Mouse (Mus musculus) activated CD4-positive, CD25-positive, alpha-beta regulatory T cell, adult 4 months (primary cell): ENCODE measurements around the gene Olfr1469. TPM values are rescaled to one million over a fixed set of nuclear protein-coding genes. Genes with fewer than 3 reads are reported as not detected.
"Not testable (repeated sequence)": the region's sequence is repeated elsewhere in the genome, so short reads cannot be mapped to it uniquely, and the experiment has no call there.

Experiments
- ATAC-seq: one replicate; pipeline ENCODE4 v1.8.0; 2017
- polyA plus RNA-seq, 2 experiments: library from polyadenylated mRNA; unstranded; fragments of 100-300 nt; shearing (Covaris generic); gene quantifications; one replicate each; pipeline ENCODE4 v1.2.1; 2017

Olfr1469 gene
- polyA plus RNA-seq = under 1 TPM in 1 of 2 experiments, not detected in 1; 0.61 TPM

DNA sequence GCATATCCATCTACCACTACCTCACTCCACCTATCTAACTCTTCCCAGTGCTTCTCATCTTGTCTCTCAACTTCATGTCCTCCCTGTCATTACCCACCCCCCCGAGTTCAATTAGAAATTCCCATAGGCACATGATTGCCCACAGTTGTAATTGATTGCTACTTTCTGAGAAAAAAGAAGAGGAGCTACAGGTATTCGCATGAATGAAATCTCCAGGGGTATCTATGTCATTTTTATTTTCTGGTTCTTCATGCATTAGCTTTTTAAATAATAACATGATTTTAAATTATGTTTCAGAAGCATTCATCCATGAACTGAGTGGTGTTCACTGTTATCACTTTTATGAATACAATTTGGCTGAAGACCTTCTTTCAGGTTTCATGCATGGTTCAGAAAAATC, at the start of gene Olfr1469:
Olfr1469 (plus strand) TSS at position 301 of the 400 bp plus-strand sequence.
- no peak for ATAC-seq

GRCm38 (mm10) chr19:13361936-13362335, 45.7 kb upstream of the Olfr1469 start, which contains the start of gene Olfr1467:
Gene Olfr1467 (plus strand): TSS chr19:13362236.
- no peak for ATAC-seq

- not testable (repeated sequence) for ATAC-seq
Observed at GRCm38 (mm10) chr19:13443109-13443508, 35.5 kb downstream of the Olfr1469 start, which contains the start of gene Olfr1471. Gene Olfr1471 (plus strand): TSS chr19:13443409.

GRCm38 (mm10) chr19:13455986-13456385, 48.3 kb downstream of the Olfr1469 start, which contains the start of gene Olfr1472:
Gene Olfr1472 (minus strand): TSS chr19:13456086.
- ATAC-seq = no peak

Other genes starting within 250 kb of the Olfr1469 start
- not detected for gene Olfr1461, start 244.8 kb upstream of the Olfr1469 start, polyA plus RNA-seq
- gene Olfr1462, start 222.1 kb upstream of the Olfr1469 start, polyA plus RNA-seq = under 1 TPM in 1 of 2 experiments, not detected in 1; 0.09 TPM
- gene Olfr1463, start 176.5 kb upstream of the Olfr1469 start, polyA plus RNA-seq = not detected
- gene Olfr1465, start 92.3 kb upstream of the Olfr1469 start, polyA plus RNA-seq = not detected
- not detected for gene Olfr1466, start 69.0 kb upstream of the Olfr1469 start, polyA plus RNA-seq
- gene Olfr1467, start 45.6 kb upstream of the Olfr1469 start, polyA plus RNA-seq = not detected
- not detected for gene Olfr1471, start 35.6 kb downstream of the Olfr1469 start, polyA plus RNA-seq
- under 1 TPM in 1 of 2 experiments, not detected in 1; 0.36 TPM for gene Olfr1472, start 48.2 kb downstream of the Olfr1469 start, polyA plus RNA-seq
- not detected for gene Olfr1474, start 61.7 kb downstream of the Olfr1469 start, polyA plus RNA-seq
- gene Olfr1475, start 72.3 kb downstream of the Olfr1469 start, polyA plus RNA-seq = not detected
- under 1 TPM in 1 of 2 experiments, not detected in 1; 0.11 TPM for gene Olfr1477, start 92.7 kb downstream of the Olfr1469 start, polyA plus RNA-seq
- not detected for gene Olfr1480, start 120.1 kb downstream of the Olfr1469 start, polyA plus RNA-seq
- gene Olfr1484, start 175.7 kb downstream of the Olfr1469 start, polyA plus RNA-seq = not detected
- not detected for gene Olfr1487, start 209.5 kb downstream of the Olfr1469 start, polyA plus RNA-seq
- not detected for gene Olfr1489, start 223.8 kb downstream of the Olfr1469 start, polyA plus RNA-seq
- not detected for gene Olfr1490, start 243.2 kb downstream of the Olfr1469 start, polyA plus RNA-seq